Mouse (Mus musculus) urinary bladder, adult 18-20 months (tissue): ENCODE measurements at regions not wholly inside any gene's neighbourhood (a gene's known extent, or its start where the extent isn't known, plus 50 kb on each side); places are given as distances from the start of the nearest gene placed in this dataset.

ENCODE experiments used
- DNase-seq, 2 experiments: peaks; one replicate each; pipeline ENCODE4 v3.0.0; 2022; ENCODE audit warnings: low spot score in 2 of 2, mixed read lengths in 2 of 2

DNA sequence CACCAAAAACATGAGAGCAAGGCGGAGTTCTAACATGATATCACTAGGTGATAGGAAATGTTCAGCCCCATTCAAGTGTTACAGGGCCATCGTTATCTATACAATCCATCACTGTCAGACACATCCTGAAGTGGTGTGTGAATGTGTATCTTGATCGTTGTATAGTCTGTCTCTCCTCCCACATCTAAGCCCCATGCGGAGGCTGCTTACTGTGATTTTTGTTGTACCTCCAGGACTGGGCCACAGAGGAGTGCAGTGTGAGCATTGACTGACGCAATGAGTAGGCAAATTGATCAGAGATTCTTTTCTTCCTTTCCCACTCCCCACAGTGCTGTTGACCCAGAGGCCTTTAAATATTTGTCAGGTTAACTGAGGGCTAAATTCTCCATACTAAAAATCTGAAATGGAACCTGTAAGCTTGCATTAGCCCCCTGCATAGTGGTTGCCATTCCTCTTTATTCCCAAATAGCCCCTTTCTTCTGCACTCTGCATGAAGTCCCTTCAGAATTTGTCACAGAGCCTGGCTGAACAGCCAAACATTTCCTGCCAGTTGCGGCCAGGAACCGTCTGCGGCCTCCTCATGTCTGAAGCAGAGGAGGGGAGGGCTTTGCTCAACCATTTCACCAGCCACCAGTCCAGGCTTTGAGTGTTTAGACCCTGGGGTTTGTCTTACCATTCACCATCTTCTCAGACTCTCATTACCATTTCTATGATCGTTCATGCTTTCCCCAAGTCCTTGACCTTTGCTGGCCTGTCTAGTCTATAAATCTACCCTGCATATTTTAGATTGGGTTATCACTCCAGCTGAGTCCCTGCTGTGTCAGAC, 119.3 kb downstream of the Ttc8 start:
- no peak for DNase-seq

DNA sequence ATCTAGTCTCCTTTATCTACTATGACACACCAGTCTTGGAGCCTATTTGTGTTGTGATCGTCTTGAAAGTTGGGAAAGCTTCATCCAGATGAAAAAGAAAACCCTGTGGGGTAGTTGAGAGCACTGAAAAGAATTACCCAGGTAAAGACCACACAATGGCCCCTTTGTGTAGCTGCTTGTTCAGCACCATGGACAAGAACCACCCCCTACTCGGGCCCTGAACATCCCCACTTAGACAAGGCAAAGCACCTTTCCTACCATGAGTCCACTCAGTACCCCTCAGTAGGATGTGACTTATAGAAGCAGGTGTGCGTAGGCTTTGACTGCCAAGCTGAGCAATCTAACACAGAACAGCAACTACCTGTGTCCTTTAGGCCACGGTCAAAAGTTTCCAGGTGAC, 121.2 kb downstream of the Ttc8 start:
- DNase-seq, result no peak

DNA sequence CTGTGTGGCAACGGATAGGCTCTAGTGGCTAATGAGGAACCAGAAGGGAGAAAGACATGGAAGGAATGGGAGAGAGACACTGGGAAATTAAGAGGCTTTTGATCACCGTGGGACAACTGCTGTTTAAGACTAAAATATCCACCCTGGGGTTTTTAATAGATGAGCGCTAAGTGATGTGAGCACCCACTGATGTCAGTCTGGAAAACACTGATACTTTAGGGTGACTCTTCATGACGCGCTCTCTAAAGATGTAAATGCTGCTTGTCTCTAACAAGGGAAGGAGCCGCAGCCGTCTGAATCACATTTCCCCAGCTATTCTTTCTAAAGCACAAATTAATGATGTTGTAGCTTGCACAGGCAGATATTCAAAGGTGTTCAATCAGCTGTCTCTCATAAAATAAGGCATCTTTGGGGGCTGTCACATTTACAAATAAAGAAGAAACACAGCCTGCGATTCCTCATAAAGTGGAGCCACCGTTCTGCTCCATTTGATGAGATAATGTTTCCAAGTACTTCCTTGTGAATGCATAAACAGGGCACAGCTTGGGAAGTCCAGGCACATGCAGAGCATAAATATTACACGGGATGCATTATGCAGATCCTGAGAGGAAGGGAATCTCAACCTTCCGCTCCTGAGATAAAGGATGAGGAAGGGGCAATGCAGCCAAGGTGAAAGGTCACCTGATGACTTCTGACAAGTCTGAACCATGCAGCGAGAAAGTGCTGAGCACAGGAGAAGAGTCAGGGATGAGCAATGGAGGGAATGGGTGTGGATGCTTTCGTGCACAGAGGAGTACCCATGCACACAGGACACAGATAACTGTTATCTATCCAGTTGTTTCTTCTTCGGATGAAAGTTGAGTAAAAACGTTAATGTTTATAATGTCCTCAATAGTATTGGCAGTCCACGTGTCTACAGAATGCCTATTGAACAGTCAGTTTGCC, 122.8 kb downstream of the Ttc8 start:
- DNase-seq, result no peak

- no peak for DNase-seq
Measured at GRCm38 (mm10) chr12:99044477-99044876, 124.1 kb downstream of the Ttc8 start.

DNA sequence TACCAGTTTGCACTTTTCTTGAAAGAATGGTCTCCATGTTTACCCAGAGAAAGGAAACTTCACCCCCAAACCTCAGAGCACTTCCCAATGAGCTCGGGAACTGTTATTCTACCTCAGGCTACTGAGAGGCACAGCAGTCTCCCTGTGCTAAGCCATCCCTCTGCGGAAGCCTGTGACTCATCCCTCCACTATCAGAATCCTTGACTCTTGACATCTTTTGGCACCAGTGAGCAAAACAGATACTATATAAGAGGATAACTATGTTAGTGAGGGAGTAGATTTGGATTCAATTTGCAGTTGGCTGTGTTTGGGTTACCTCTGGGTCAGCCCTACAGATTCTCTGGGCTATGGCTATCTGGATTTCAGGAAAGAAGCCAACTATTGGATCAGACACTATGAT, 130.1 kb downstream of the Ttc8 start:
- DNase-seq, result no peak

GRCm38 (mm10) chr12:99052599-99052998, 132.2 kb downstream of the Ttc8 start:
- no peak for DNase-seq

- no peak for DNase-seq
Measured at GRCm38 (mm10) chr12:99057521-99057920, 137.1 kb downstream of the Ttc8 start.

GRCm38 (mm10) chr12:99058916-99059315, 138.5 kb downstream of the Ttc8 start:
- no peak for DNase-seq

DNA sequence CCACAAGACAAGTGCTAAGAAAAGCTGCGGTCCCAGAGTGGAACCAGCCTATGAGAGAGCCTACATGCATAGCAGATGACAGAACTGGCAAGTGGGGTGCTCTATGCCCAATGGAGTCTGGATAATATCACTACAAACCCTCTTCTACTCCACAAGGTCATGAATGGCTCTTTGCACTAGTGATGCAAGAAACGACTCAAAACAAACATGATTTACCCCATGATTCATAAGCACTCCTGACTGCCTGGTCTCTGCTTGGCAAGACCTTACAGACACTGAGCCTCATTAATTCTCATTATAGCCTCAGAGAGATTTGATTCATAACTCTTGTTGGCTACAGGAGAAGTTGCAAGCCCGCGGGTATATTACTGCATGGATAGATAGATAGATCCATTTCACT, 139.1 kb downstream of the Ttc8 start:
- DNase-seq, result no peak

GRCm38 (mm10) chr12:99060702-99061101, 140.3 kb downstream of the Ttc8 start:
- DNase-seq, result no peak

- no peak for DNase-seq
Measured at GRCm38 (mm10) chr12:99063441-99063840, 143.1 kb downstream of the Ttc8 start.

DNA sequence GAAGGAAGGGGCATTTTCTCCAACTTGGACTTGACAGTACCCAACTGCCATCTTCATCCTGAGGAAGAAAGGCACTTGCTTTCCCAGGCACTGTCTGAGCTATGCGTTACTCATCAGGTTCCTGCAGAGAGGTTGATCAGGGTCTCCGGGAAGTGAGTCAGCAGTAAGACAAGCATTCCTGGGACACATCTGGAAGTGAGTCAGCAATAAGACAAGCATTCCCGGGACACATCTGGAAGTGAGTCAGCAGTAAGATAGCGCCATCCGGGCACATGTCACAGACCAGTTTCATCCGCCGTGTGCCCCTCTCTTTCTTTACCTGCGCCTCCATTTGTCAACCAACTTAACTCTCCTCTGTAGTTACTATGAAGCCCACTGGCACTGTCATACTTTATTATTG, 143.5 kb downstream of the Ttc8 start:
- DNase-seq, result no peak

GRCm38 (mm10) chr12:99067962-99068361, 147.6 kb downstream of the Ttc8 start:
- DNase-seq, result no peak

- no peak for DNase-seq
Measured at GRCm38 (mm10) chr12:99073766-99074165, 153.4 kb downstream of the Ttc8 start.

DNA sequence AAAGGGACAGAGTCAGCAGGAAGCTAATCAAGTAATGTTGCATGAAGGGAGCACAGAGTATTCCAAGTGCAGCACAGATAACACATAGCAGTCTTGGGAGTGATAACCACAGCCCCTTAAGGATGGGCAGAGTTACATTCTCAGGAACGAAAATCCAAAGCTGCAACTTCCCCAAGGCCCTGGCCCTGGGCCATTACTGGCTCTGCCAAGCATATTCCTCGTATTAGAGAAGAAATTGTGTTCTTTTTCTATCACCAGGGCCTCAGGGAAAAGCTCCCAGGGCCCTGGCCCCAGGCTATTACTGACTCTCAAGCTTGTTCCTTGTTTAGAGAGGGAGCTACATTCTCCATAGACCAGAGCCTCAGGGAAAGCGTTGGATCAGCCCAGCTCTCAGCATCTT, 157.0 kb downstream of the Ttc8 start:
- no peak for DNase-seq

GRCm38 (mm10) chr12:99079873-99080272, 159.5 kb downstream of the Ttc8 start:
- DNase-seq, result no peak

DNA sequence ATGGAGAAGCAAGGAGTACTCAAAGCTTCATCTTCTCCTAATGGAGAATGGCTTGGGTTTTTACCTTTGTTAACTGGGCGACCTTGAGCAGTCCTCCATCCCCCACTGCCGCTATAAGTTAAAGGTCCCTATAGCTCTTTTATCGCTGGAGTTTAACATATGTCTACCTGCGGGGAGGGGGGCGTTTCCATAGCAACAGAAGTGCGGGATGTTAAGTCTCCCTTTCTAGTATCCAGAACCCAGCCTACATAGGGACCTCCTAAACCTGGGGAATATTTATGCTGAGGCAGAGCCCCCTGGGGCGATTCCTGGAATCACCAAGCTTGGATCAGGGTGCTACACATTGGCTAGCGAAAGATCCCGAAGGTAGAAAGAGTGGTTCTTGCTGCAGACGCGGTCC, 163.2 kb downstream of the Ttc8 start:
- DNase-seq, result no peak

GRCm38 (mm10) chr12:99084144-99084543, 163.8 kb downstream of the Ttc8 start:
- peak; percentile 52 to 70 for DNase-seq

- no peak for DNase-seq
Measured at GRCm38 (mm10) chr12:99087286-99087685, 166.9 kb downstream of the Ttc8 start.

- DNase-seq, result no peak
Measured at GRCm38 (mm10) chr12:99091770-99092169, 171.4 kb downstream of the Ttc8 start.

GRCm38 (mm10) chr12:99093151-99093550, 172.8 kb downstream of the Ttc8 start:
- DNase-seq, result no peak

DNA sequence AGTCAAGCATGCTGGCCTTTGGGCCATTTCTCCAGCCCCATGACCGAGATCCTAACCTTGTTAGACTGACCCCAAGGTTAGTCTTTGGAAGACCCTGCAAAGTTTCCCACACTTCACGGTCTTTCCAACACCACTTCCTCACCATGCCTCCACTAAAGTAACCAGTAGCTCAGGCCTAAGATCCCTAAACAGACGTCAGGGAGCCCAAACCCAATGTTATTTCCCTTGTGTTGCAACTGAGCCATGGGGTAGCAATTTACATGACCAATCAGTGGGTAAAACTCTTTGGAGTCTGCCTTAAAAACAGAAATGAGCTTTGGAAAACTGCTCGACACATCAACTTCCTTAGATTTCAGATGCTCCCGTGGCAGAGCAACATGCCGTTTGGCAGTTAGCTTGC, 173.6 kb downstream of the Ttc8 start:
- no peak for DNase-seq
